ENCODE assay signal across 8 mouse cellular contexts in the genomic region with DNA sequence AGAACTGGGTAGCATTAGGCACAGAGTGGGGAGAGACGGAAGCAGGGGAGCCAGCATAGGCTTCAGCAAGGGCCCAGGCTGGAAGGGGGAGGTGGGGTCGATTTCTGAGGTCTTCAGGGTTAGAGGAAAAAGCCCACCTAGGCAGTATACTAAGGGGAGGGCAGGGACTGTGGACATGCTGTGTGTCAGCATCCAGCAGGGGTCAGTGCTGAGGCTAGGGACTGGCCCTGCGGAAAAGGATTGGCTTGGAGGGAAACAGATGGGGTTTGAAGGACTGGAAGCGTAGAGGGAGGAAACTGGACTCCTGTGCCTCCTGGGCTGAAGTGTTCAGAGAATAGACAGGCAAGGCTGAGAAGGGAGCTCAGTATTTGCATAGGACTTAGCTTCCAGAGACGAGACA.
DNase-seq lines count a peak whose midpoint lies in the region; ATAC-seq and TF ChIP-seq lines count a peak whose summit lies in the region.

No protein-coding gene starts in this region.

- no peaks in the 10 kb centered on the region for H3K9me3 ChIP-seq in forebrain, embryonic 13.5 days (replicated peaks)
- H3K9me3 ChIP-seq in midbrain, postnatal 0 days (ENCODE audit: low read length), result no peaks in the 10 kb centered on the region

- peak in 1 of 2 experiments; percentile 64 for DNase-seq in left cerebral cortex, adult 2 months (ENCODE audit: extremely low spot score in 1 of 2, low spot score in 2 of 2)
- no peak for DNase-seq in left cerebral cortex, adult 11 months (ENCODE audit: low spot score)
- DNase-seq in adrenal gland, postnatal 36 days, result peak; percentile 70 to 78
- peak; percentile 54 for DNase-seq in liver, adult 2 months (ENCODE audit: extremely low read depth, low read depth, low spot score)
- peak; percentile 43 for DNase-seq in midbrain, postnatal 0 days (ENCODE audit: low spot score)
- DNase-seq in c-Kit-positive CD71-positive TER-119-positive erythroid progenitor cells, embryonic 14.5 days (ENCODE audit: low spot score), result no peak

- no peaks in the 10 kb centered on the region for H3K27me3 ChIP-seq in forebrain, embryonic 13.5 days
- H3K27me3 ChIP-seq in liver, adult 2 months (ENCODE audit: control insufficient read depth, insufficient read depth, low read length), result no peaks in the 10 kb centered on the region
- H3K27me3 ChIP-seq in midbrain, postnatal 0 days (ENCODE audit: insufficient read depth, low read length), result no peaks in the 10 kb centered on the region

- H3K4me2 ChIP-seq in forebrain, embryonic 13.5 days, result no peak overlapping the region
- H3K4me2 ChIP-seq in midbrain, postnatal 0 days (ENCODE audit: low read depth, low read length, poor library complexity, severe bottlenecking), result no peak overlapping the region

- H3K27ac ChIP-seq in left cerebral cortex, adult 2 months, result peak overlapping the region; percentile 38; the same call in 1 of the 2 replicates
- H3K27ac ChIP-seq in forebrain, embryonic 13.5 days, result no peak overlapping the region
- H3K27ac ChIP-seq in liver, adult 2 months (replicated peaks; ENCODE audit: insufficient read depth, low read depth, low read length), result peak overlapping the region; percentile 71
- H3K27ac ChIP-seq in midbrain, postnatal 0 days (ENCODE audit: low read depth, low read length), result no peak overlapping the region

- peaks cover 9% of the 10 kb centered on the region; the same call in 1 of the 2 replicates for H3K79me2 ChIP-seq in liver, adult 2 months (ENCODE audit: control insufficient read depth, insufficient read depth, low read length)

- H3K9ac ChIP-seq in forebrain, embryonic 13.5 days, result no peak overlapping the region
- no peak overlapping the region for H3K9ac ChIP-seq in liver, adult 2 months (ENCODE audit: low read depth, low read length)
- H3K9ac ChIP-seq in midbrain, postnatal 0 days (replicated peaks; ENCODE audit: low read length, poor library complexity, severe bottlenecking), result no peak overlapping the region

- 0 out of 2 replicates have a peak, but pooled peaks cover 3% of the 10 kb centered on the region for H3K4me1 ChIP-seq in forebrain, embryonic 13.5 days
- H3K4me1 ChIP-seq in liver, adult 2 months (ENCODE audit: control insufficient read depth, insufficient read depth, low read length), result peaks cover 32% of the 10 kb centered on the region
- H3K4me1 ChIP-seq in midbrain, postnatal 0 days (ENCODE audit: insufficient read depth, low read length), result peaks cover 13% of the 10 kb centered on the region; the same call in 1 of the 2 replicates

- intact Hi-C loops in left cerebral cortex, adult 2 months (cut with DNase I), result loop anchor here (2.0 kb wide), 1 partner anchor 130 kb away; no protein-coding TSS in a partner anchor

- H3K4me3 ChIP-seq in left cerebral cortex, adult 2 months, result no peak overlapping the region
- no peak overlapping the region for H3K4me3 ChIP-seq in forebrain, embryonic 13.5 days
- H3K4me3 ChIP-seq in liver, adult 2 months (ENCODE audit: insufficient read depth, low read depth, low read length), result no peak overlapping the region
- H3K4me3 ChIP-seq in midbrain, postnatal 0 days (ENCODE audit: low read depth, low read length), result no peak overlapping the region

- ATAC-seq in forebrain, embryonic 13.5 days, result peak; percentile 76
- ATAC-seq in hematopoietic stem cell, adult 5-6 weeks (replicated peaks in 1 of 2; ENCODE audit: insufficient read depth in 1 of 2, low FRiP score in 2 of 2, low TSS enrichment in 1 of 2, low read depth in 1 of 2, poor library complexity in 2 of 2, severe bottlenecking in 2 of 2), result peak; percentile 88 to 90
- ATAC-seq in midbrain, postnatal 0 days (ENCODE audit: low FRiP score), result no peak

- WGBS in forebrain, embryonic 13.5 days, result 43% methylated on average over 5 of the region's 5 CpGs
- WGBS in liver, adult 2 months, result 26% methylated on average over 5 of the region's 5 CpGs
- WGBS in midbrain, postnatal 0 days, result 43% methylated on average over 5 of the region's 5 CpGs

- no peak for TF ChIP-seq POLR2A in liver, adult 2 months (IDR thresholded peaks at IDR 0.05; ENCODE audit: extremely low read depth, insufficient read depth, low read length)

- H3K36me3 ChIP-seq in forebrain, embryonic 13.5 days (ENCODE audit: poor library complexity, severe bottlenecking), result no peaks in the 10 kb centered on the region
- H3K36me3 ChIP-seq in liver, adult 2 months (ENCODE audit: control insufficient read depth, insufficient read depth, low read length), result peaks cover 5% of the 10 kb centered on the region; the same call in 1 of the 2 replicates
- H3K36me3 ChIP-seq in midbrain, postnatal 0 days (ENCODE audit: insufficient read depth, low read length), result no peaks in the 10 kb centered on the region

- TF ChIP-seq CTCF in left cerebral cortex, adult 2 months (IDR thresholded peaks at IDR 0.05), result peak; percentile 75
- TF ChIP-seq CTCF in liver, adult 2 months (IDR thresholded peaks at IDR 0.05; ENCODE audit: low read depth, low read length), result peak; percentile 98
- TF ChIP-seq CTCF in midbrain, postnatal 0 days (IDR thresholded peaks at IDR 0.05), result peak; percentile 82

Comparison
In these comparisons a context has a peak if more than half of its experiments do, and no peak if none do; other contexts are left out.
1. DNase-seq: peak in adrenal gland, postnatal 36 days (2 of 2), liver, adult 2 months (single experiment) and midbrain, postnatal 0 days (single experiment); none in left cerebral cortex, adult 11 months (single experiment) and c-Kit-positive CD71-positive TER-119-positive erythroid progenitor cells, embryonic 14.5 days (single experiment).
2. H3K27ac ChIP-seq: peak in left cerebral cortex, adult 2 months (single experiment) and liver, adult 2 months (single experiment); none in forebrain, embryonic 13.5 days (single experiment) and midbrain, postnatal 0 days (single experiment).
3. Peak in every context shown above with its lines, with median percentiles within 50 percentile points of each other: CTCF ChIP-seq.